Mouse (Mus musculus) layer of hippocampus, postnatal 10 days (tissue): Measurements from ENCODE around the gene Acoxl. TPM values are rescaled to one million over a fixed set of nuclear protein-coding genes. Genes with fewer than 3 reads are reported as not detected.

Experiments
- DNase-seq, 2 experiments: peaks; one replicate each; pipeline ENCODE4 v3.0.0; 2021; ENCODE audit warnings: low spot score in 2 of 2
- long read RNA-seq: library from polyadenylated mRNA; stranded (forward); transcript quantifications from one replicate; pipeline ENCODE4 v2.0.0, GENCODE M21; 2023
- total RNA-seq, 2 experiments: library from RNA; stranded (reverse); gene quantifications; 2 replicates each; pipeline ENCODE4 v1.2.3; 2021

Gene Acoxl
- total RNA-seq: under 1 TPM in 1 of 2 experiments, not detected in 1; 0.13 TPM
- long read RNA-seq: 0 reads

DNA sequence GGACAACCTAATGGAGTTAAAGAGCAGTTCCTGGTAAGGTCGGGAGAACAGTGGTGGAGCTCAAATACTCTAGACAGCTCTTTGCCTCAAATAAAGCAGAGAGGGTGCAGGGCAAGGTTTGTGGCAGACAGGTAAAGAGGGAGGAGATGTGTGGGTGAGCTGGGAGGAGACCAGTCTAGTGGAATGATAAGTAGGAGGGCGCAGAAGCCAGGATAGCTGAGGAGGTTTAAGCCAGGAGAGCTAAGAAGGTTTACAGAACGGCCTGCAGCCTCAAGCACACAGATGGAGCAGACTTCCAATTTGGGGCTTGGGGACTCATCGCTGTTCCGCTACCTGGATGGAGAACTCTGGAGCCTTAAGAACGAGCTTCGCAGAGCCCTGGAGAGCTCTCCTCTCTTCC is at the start of gene Acoxl:
Gene Acoxl, plus strand, starts transcription at position 301 of the 400 bp plus-strand sequence.
- DNase-seq: no peak

DNA sequence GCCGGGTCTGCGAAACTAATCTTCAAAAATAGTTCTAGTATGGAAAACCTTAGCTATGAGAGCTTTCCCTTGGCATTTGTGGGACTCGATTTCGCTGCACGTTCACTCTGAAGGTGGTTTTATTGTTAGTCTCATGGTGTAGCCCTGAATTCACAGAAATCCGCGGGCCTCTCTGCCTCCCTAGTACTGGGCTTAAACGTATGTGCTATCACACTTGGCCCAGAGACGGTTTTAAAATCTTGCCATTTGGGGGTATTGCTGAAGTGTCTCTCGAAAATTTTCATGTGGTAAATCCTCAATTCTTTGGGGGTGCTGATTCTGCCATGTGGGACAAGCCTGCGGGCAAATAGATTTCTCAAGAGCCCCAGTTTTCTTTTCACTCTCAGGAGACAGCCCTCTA is 49.5 kb upstream of the Acoxl start:
- peak in 1 of 2 experiments; percentile 19 for DNase-seq

DNA sequence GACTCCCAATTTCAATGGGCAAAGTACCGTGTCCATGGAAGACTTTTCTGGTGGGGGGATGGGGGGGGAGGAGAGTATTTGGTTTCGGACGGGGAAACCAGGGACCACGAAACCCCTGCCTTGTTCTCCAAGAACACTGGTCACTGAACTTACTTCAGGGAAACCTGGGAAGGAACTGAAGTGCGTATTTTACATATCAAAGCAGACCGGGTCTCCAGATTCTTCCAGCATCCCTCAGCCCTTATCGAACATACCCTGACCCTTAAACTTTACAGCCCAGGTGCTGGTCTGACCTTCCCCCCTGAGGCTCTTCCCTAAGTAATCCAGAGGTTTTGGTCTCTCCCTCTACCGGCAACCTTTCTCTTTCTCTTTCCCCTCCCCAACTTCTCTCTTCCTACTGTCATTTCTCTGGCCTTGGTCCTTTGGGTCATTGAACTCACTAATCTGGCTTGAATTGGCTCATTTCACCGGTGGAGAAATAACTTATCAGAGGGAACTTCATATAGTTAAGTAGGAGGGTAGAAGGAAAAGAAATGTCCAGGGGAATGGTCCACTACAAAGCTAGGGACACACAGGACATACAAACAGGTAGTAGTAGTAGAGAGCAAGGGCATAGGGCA is 48.9 kb upstream of the Acoxl start:
- no peak for DNase-seq

DNA sequence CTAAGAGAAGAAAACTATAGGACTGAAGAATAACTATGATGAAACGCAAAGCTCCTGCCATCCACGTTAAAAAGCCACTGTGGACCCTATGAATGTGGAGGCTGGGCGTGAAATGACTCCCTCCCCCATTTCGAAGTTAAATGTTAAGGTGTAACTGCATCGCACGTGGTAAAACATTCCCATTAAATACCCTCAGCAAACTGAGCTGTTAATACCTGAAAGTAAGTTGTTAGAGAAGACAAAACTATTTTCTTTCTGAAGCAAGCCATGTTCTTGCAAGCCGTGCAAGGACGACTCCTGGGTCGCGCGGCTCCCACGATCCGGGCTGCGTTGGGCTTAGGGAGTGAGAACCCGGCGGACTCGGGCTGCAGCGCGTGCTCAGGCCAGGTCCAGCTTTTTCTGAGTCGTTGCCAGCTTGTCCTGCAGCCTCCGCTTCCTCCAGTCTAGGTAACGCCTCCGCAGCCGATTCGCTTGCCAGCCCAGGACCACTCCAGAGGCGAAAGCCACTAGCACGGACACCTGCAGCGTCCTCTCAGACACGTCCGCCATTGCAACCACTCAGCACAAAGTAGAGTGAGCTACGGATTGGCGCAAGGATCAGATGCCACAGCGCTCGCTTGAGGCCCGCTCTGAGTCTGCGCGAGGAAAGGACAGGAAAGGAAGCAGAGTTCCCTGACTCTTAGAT is 46.6 kb upstream of the Acoxl start, which contains the start of gene Mtln:
Gene Mtln, minus strand, starts transcription at position 570 of the 685 bp plus-strand sequence.
- DNase-seq: peak; percentile 82 to 87

DNA sequence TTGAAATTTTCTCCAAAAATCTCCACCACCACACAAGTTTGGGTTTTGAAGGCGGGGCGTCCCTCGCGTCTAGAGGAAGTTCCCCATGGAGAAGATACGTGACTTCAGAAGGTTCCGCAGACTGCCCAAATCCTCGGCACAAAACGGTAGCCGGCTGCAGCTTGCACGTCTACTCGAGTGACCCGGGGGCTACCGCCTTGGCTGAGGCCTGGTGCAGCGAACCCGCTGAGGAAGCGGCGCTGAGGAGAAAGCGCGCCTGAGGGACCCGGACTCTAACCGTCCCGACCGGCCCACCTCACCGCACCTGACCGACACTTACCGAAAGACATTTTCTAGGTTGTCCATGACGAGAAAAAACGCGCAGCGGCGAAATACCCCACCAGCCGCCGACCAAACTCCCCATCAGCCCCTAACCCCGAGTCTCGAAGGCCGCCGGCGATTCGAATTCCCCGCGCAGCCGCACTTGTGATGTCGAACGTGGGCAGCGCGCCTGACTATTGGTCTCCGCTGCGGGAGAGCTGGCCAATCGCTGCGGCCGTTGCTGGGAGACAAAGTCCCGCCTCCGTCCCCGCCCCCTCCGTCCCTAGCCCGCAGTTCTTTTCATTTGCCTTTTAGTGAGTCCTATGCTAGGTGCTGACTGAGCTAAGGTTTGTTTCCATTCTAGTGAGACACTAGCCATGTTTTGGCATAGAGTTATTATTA is 7.1 kb upstream of the Acoxl start, which contains the start of gene Bub1:
Gene Bub1, minus strand, starts transcription at position 465 of the 702 bp plus-strand sequence.
- peak; percentile 95 to 96 for DNase-seq

DNA sequence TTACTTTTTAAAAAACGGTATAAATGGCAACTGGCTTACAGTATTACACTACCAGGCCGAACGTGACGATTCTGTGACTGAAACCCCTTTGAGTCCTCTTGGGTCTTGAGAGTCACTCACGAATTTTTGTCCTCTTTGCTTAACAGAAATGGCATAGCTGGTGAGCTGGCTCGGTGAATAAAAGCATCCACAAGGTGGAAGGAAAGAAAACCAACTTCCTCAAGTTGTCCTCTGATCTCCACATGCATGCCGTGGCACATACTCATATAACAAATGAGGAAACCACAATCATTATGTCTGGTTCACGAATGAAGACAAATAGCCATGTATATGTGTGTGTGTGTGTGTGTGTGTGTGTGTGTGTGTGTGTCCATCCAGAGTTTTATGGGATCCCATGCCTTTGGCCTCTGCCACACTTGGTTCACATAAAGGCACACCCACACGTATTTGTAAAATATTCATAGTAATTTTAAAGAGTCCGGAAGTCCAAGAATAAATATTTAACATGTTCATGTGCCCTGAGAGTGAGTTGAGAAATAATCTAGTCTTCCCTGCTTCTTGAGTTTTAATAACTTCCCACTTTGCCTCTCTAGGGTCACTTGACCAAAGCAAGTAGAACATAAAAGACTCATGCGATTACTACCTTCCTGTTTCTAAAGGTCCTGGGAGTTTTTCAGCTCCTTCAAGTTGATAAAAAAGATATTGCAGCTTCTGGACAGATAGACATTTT is 6.4 kb upstream of the Acoxl start:
- DNase-seq: no peak

DNA sequence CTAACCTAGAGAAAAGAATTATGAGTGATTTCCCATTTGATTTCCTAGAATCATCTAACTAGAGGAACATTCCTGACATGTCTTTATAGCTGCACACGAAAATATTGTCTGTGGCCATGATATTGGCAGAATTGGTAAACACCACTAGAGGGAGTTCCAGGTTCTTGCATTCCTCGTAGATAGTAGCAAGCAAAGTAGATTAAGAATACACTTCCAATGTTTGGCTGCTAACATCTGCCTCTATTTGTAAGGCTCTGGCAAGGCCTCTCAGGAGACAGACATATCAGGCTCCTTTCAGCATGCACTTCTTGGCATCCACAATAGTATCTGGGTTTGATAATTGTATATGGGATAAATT is 5.9 kb upstream of the Acoxl start:
- DNase-seq: no peak

DNA sequence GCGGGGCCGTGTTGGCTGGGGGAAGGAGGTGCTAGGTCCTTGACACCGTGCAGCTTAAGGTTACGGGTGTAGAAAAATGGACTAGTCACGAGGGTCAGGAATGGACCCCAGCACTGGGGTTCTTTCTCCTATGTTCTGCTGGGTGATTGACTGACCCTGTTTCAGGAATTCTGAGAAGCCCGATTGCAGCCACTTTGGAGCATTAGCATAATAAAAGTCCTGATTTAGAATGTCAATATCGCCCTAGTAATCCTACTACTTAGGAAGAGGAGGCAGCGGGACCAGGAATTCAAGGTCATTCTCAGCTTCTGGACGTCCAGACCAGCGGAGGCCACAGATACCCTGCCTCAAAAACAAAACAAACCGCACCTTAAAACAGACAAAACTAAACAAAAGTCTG is 749 bp downstream of the Acoxl start:
- no peak for DNase-seq

DNA sequence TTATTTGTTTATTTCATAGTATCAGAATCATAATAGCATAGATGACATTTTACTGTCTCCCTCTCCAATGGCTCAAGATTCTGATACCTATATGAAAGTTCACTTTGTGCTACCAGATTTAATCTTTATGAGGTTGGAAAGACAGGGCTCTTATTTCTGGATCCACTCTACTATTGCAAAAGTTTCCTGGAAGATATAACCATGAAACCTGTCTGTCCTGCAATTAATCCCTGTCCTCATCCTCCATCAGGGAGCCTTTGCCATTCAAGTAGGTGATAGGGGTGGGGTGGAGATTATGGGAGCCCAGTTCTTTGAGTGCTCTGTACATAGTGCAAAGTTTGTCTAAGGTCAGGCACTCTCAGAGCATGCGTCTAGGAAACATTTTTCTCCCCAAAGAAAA is 2.7 kb downstream of the Acoxl start:
- DNase-seq: no peak

DNA sequence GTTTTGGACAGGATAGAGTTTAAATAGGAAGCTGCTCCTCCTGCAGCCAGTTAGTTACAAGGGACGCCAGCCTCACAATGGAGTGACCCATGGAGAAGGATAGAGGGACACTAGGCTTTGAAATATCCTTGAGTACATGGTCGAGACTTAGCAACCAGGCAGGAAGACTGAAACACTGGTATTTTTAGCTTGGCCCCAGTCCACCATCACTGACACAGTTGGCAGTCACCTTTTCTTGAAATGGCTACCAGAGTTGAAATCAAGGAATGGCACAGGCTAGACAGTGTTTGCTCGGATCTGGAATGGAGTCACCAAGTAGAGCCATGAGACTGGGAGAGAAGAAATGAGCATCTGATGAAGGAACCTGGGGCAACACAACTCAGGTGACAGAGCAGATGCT is 3.7 kb downstream of the Acoxl start:
- DNase-seq: no peak

DNA sequence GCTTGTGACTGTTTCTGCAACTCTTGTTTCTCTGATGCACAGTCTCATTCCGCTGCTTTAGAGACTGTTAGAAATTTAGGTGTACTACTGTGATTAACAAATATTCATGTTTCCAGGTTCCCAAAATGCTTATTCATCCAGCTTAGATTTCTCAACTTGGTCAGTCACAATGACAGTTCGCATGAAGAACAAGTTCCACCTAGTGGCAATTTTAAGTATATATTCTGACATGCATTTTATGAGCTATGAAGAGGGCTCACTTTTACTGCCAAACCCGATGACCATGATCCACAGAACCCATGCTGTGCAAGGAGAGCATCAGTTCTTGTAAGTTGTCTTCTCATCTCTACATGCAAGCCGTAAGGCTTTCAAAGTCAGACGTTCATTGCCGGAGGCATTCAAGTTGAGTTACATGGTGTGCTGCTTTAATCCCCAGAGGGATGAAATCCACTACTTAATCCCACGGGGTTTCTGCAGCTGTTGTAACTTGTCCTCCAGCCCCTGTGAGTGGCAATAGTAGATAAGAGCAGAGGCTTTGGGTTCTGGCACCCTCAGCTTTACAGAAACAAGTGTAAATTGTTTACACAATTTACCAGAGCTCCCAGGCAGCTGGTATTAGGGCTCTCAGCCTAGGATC is 6.8 kb downstream of the Acoxl start:
- no peak for DNase-seq

DNA sequence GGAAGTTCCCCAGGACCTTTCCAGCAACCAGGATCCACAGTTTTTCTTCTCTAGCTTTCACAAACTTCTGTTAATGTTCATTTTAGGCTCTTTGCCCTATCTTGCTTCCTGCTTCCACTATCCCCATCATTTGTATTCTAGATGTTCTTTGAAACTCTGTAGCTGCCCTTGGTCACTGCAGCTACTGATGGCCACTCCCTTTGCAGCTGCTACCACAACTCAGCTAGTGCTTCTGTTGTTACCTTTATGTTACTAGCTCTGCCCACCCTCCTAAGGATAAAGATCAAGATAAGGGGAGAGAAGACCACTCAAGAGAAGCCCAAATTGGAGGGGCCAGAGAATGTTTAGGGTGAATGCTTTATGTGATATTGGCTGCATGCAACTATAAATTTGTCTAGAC is 7.3 kb downstream of the Acoxl start:
- DNase-seq: no peak

DNA sequence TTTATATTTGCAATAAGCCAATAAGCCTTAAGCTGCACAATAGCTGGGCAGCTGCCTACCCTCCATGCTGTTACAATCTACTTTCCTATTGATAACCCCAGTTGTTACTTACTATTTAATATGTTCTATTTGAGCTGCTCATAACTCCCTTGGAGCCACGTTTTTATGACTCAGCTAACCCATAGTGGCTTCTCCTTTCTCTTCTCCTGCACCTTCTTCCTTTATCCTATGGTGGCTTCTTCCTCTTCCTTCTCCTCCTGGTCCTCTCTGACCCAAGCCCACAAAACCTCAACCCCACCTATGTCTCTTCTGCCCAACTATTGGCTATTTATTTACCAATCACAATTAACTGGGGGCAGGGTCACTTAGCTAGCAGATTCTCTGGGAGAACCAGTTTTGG is 7.9 kb downstream of the Acoxl start:
- DNase-seq: no peak

DNA sequence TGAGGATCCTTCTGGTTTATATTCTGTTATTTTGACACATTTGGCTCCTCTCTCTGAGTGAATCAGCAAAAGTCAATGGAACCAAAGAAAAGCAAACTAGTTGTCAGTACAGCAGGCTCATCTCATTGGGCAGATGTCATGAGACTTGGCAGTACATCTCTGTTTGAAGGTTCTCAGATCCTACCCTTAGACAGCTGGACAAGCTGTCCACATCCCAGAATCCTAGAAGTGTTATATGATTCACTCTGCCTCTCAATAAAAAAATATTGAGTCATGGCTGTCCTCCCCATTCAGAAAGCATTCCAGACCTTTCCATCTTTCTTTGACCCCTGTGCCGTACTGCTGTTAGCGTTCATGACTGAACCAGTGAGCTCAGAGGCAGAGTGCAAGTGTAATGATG is 11.7 kb downstream of the Acoxl start:
- no peak for DNase-seq

DNA sequence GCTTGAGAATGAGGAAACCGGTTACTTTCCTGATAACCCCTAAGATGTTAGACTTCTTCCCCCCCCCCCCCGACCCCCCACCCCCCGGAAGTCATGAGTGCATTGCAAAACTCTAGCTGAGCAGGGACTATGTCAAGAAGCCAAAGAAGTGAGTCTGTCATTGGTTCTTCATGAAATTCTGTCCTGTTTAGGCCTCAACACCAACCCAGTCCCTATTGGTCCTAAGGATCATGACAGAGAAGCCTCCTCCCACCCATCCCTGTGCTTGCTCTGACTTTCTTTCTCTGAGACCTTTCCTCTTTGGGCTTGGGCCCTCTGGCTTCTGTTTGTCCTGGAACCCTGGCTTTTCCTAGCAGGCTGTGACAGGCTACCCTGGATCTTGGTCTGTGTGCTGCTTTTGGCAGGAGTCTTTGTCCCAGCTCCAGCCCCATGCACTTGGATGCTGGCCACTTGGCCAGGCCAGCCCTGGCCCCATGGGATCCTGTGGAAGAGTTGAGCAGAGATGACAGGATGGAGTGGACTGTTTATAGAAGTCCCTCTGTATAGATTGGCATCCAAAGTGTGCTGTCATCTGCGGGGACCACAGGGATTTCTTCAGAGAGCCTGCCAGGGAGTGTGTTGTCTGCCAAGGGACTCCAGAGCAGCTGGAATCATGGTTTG is 15.8 kb downstream of the Acoxl start:
- peak; percentile 69 to 72 for DNase-seq

DNA sequence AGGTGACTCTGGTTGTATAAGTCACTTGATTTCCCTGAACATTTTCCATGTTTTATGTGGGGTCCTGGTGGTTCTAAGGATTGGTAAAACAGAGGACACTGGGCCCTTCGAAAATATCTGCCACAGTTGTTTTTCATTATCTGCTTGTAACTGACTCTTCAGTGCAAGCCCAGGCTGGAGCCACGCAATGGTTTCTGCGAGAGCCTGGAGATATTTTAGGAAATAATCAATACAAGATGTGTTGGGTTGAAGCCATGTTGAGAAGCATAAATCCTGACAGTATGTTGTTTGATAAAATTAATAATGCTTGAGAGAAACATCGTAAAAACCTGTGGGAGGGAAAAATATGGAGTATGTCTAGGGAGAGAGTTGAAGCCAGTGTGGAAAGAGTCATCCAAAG is 25.7 kb downstream of the Acoxl start:
- no peak for DNase-seq

DNA sequence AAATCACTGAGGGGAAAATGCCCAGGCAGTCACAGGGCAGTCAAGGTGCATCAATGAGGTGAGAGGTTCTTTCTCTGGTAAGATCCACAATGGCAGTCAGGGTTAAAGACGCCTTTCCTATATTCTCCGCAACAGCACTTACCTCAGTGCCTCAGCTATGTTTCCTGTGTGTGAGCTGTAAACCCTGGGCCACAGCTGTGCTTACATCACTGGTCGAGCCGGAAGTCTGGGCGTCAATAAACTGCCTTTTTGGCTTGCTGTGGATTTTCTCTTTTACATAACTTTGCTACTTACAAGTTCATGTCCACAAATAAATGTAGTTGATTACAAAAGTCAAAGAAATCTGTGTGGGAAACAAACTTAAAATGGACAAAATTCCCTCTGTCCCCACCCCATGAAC is 42.4 kb downstream of the Acoxl start:
- DNase-seq: no peak

DNA sequence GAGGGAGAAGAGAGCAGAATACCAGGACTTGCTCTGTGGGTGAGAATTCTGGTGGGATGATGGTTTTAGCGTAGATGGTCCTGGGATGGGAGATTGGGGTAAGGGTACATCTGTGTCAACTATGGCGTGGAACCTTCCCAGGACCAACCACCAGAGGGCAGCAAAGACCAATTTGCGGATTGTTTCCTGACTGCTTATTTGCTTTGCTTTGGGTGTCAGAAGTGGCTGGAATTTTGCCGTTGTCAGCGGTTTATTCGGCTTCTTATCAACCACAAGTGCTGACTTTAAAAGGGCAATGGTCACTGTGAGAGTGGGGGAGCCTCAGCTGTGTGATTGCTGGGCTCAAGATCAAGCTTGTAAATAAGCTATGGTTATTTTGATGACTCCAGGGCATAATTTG is 50.8 kb downstream of the Acoxl start:
- peak; percentile 95 to 96 for DNase-seq

DNA sequence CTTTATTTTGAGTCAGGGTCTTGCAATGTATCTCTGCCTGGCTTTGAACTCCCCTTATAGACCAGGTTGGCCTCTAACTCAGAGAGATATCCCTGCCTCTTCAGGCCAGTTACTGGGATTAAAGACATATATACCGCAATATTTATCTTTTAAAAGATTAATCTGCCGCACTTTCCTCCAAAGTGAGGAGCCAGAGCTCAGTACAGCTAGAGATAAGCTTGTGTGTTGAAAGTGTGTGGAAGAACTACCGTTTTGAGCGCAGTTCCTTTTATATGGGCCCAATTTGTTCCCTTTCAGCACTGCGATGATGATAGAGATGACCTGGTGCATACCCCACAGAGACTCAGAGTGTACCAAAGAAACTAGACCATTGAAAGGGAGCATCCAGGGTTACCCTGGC is 51.3 kb downstream of the Acoxl start:
- no peak for DNase-seq

DNA sequence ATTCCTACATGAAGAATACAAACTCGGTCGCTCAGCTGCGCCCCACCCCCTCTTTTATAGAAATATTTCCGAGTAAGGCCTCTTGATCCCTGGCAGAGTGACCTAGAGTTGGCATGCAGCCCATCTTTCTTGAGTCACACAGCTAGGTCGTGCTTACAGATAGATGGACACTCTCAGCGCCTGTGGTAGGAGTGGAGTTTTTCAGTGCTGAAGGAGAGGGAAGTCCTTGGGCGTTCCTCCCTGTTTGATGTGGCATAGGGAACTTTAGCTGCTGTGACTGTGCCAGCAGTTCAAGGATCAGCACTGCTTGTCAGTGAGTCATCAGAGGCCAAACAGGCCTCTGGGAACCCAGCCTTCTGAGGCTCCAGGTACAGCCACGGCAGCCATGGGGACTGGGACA is 51.9 kb downstream of the Acoxl start:
- DNase-seq: no peak

DNA sequence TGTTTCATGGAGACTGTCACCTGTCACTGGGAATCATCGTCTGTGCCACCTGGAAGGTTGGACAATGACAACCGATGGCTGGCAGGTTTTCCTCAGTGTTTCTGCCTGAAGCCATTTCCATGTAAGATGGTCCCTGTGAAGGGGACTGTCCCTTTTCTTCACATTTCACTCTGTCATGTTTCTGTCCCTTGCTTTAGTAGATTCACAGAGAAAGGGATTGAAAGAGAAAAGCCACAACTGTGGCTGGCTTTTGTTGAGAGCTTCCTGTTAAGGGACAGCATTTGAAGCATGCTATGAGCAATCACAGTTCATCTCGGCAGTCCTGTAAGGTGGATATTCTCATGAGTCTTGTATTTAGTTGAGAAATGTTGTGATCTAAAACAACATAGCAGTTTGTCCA is 52.4 kb downstream of the Acoxl start:
- DNase-seq: no peak
